Mouse (Mus musculus) heart, postnatal 0 days (tissue): ENCODE measurements at regions not wholly inside any gene's neighbourhood (a gene's known extent, or its start where the extent isn't known, plus 50 kb on each side); places are given as distances from the start of the nearest gene placed in this dataset.

Source experiments
- ATAC-seq: fragments of 200-750 bp; cut with Nextera tagmentation; 2 replicates; pipeline ENCODE4 v1.8.0; 2017; ENCODE audit warnings: low read depth, moderate number of reproducible peaks, moderate library complexity; ENCODE audit not compliant: insufficient read depth
- DNase-seq: peaks from one replicate; pipeline ENCODE4 v3.0.0-alpha.2; 2016; ENCODE audit warnings: low spot score
- H3K27ac ChIP-seq: fragments of 300-500 bp; sonication (generic); 2 replicates; pipeline ENCODE4 v1.5.1; 2014; ENCODE audit warnings: low read depth, mild to moderate bottlenecking
- H3K27me3 ChIP-seq: fragments of 300-500 bp; sonication (generic); 2 replicates; pipeline ENCODE4 v1.6.1; 2014; ENCODE audit warnings: low read length, mixed read lengths; ENCODE audit not compliant: control insufficient read depth, insufficient read depth
- H3K36me3 ChIP-seq: fragments of 300-500 bp; sonication (generic); replicated peaks from 2 replicates; pipeline ENCODE4 v1.6.1; 2014; ENCODE audit warnings: low read length, mixed read lengths; ENCODE audit not compliant: control insufficient read depth, insufficient read depth
- H3K4me1 ChIP-seq: fragments of 300-500 bp; sonication (generic); 2 replicates; pipeline ENCODE4 v1.6.1; 2014; ENCODE audit warnings: antibody characterized with exemption; ENCODE audit not compliant: control insufficient read depth, insufficient read depth
- H3K4me2 ChIP-seq: fragments of 300-500 bp; sonication (generic); 2 replicates; pipeline ENCODE4 v1.6.1; 2014; ENCODE audit warnings: low read depth, mild to moderate bottlenecking, low read length, moderate library complexity
- H3K4me3 ChIP-seq: fragments of 300-500 bp; sonication (generic); 2 replicates; pipeline ENCODE4 v1.5.1; 2014; ENCODE audit warnings: low read depth, low read length
- H3K9ac ChIP-seq: fragments of 300-500 bp; sonication (generic); replicated peaks from 2 replicates; pipeline ENCODE4 v1.6.1; 2014; ENCODE audit warnings: low read depth, low read length, mixed read lengths
- H3K9me3 ChIP-seq: fragments of 300-500 bp; sonication (generic); replicated peaks from 2 replicates; pipeline ENCODE4 v1.6.1; 2016; ENCODE audit warnings: low read length; ENCODE audit not compliant: control insufficient read depth
- CTCF ChIP-seq: IDR thresholded peaks from 2 replicates; pipeline ENCODE4 v1.5.1; 2016; ENCODE audit warnings: antibody characterized with exemption, control low read depth, low read depth
- EP300 ChIP-seq: IDR thresholded peaks from 2 replicates; pipeline ENCODE4 v1.6.1; 2016; ENCODE audit warnings: antibody characterized with exemption, low read depth
- WGBS: fragments of 180-500 bp; shearing (Covaris S2); extraction: QIAGEN DNeasy Blood & Tissue Kit; methylation state at CpG from one replicate; pipeline ENCODE4 v1.1.7; 2014; 5-methylcytosine and 5-hydroxymethylcytosine counted together

DNA sequence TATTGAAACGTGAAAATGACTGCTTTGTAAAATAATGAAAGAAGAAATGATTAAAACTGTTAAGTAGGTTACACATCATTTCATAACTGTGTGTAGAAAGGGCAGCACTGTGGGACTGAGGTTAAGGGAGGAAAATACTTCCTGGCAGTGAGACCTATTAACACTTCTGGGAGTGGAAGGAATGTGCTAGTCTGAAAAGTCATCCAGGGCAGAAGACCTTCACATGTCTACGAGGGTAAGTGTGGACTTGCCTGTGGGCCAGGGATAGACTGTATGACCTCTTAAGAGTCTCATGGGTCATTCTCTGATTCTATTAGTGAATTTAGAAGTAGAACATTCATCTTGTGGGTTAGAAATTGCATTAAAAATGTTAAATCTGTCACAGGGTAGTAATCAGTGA lies 248.1 kb downstream of the Frk start:
- Histone ChIP-seq H3K4me3 (no peak overlapping the region), H3K9ac (no peak overlapping the region), H3K4me1 (no peaks in the 10 kb centered on the region), H3K9me3 (no peaks in the 10 kb centered on the region; the same call in 1 of the 2 replicates), H3K36me3 (no peaks in the 10 kb centered on the region), H3K4me2 (no peak overlapping the region), H3K27me3 (no peaks in the 10 kb centered on the region), H3K27ac (no peak overlapping the region)
- ATAC-seq (no peak), DNase-seq (no peak)
- TF ChIP-seq EP300 (no peak), CTCF (no peak)
- WGBS: 48% methylated on average over 2 of the region's 2 CpGs

- H3K36me3 ChIP-seq: no peaks in the 10 kb centered on the region
- DNase-seq (no peak), ATAC-seq (no peak)
- H3K9ac ChIP-seq: no peak overlapping the region
- H3K4me1 ChIP-seq: no peaks in the 10 kb centered on the region
- H3K4me3 ChIP-seq: no peak overlapping the region
- TF ChIP-seq EP300 (no peak), CTCF (no peak)
- H3K27me3 ChIP-seq: no peaks in the 10 kb centered on the region
- no peak overlapping the region for H3K27ac ChIP-seq
- no peak overlapping the region for H3K4me2 ChIP-seq
- no peaks in the 10 kb centered on the region for H3K9me3 ChIP-seq
Measured at GRCm38 (mm10) chr10:34762426-34762825, 279.2 kb downstream of the Frk start.

- no peaks in the 10 kb centered on the region for H3K27me3 ChIP-seq
- 32% methylated on average over 2 of the region's 2 CpGs for WGBS
- no peaks in the 10 kb centered on the region for H3K4me1 ChIP-seq
- ATAC-seq (no peak), DNase-seq (no peak)
- H3K4me3 ChIP-seq: no peak overlapping the region
- H3K36me3 ChIP-seq: no peaks in the 10 kb centered on the region
- no peak for TF ChIP-seq EP300
- no peak for TF ChIP-seq CTCF
- H3K9me3 ChIP-seq: no peaks in the 10 kb centered on the region
- H3K4me2 ChIP-seq: no peak overlapping the region
- H3K9ac ChIP-seq: no peak overlapping the region
- H3K27ac ChIP-seq: no peak overlapping the region
Measured at GRCm38 (mm10) chr10:34792099-34792498, 308.9 kb downstream of the Frk start.

DNA sequence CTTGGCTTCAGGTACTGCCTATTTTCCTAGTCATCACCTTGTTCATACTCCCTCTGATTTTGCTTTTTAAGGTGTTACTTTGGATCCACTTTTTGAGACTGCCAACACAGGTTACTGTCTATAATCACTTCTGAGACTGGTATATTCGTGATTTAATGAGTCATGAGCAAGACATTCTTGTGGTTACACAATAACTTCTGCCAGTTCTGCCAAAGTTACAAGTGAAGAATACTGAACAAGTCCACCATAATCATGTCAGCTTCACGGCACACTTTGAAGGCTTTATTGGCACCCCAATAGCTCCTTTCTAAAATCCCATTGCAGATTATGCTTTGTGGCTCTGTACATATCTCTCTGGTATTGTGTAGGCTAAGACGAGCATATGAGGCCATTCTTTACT lies 327.9 kb downstream of the Frk start:
- 64% methylated on average over 3 of the region's 3 CpGs for WGBS
- TF ChIP-seq CTCF (no peak), EP300 (no peak)
- H3K4me1 ChIP-seq: no peaks in the 10 kb centered on the region
- H3K27ac ChIP-seq: no peak overlapping the region
- H3K27me3 ChIP-seq: no peaks in the 10 kb centered on the region
- H3K4me3 ChIP-seq: no peak overlapping the region
- DNase-seq (no peak), ATAC-seq (no peak)
- no peak overlapping the region for H3K9ac ChIP-seq
- H3K4me2 ChIP-seq: no peak overlapping the region
- no peaks in the 10 kb centered on the region for H3K9me3 ChIP-seq
- no peaks in the 10 kb centered on the region for H3K36me3 ChIP-seq

DNA sequence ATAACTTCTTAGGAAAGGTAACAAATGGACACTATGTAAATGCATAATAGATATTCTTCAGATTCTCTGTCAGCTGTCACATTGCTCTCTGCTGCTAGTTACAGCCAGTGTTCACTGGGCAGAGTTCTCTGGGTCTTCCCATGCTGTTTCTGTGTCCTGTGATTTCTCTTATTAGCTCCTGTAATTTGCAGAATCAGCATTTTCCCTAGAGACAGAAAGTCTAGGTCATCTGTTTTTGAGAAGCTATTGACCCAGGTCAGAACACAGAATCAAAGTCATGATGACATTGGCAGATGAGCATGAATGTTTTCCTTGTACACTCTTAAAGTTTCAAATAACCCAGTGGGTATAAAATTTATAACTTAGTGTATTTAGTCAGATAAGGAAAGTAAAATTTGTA lies 340.9 kb downstream of the Frk start:
- H3K9ac ChIP-seq: no peak overlapping the region
- no peak for DNase-seq
- TF ChIP-seq CTCF: no peak
- no peak for TF ChIP-seq EP300
- no peaks in the 10 kb centered on the region for H3K4me1 ChIP-seq
- ATAC-seq: no peak
- no peak overlapping the region for H3K4me2 ChIP-seq
- H3K27me3 ChIP-seq: no peaks in the 10 kb centered on the region
- no peaks in the 10 kb centered on the region for H3K36me3 ChIP-seq
- no peak overlapping the region for H3K27ac ChIP-seq
- no peaks in the 10 kb centered on the region for H3K9me3 ChIP-seq
- H3K4me3 ChIP-seq: no peak overlapping the region

- no peak for TF ChIP-seq EP300
- TF ChIP-seq CTCF: no peak
- Histone ChIP-seq H3K36me3 (no peaks in the 10 kb centered on the region), H3K4me1 (no peaks in the 10 kb centered on the region), H3K4me3 (no peak overlapping the region), H3K27ac (no peak overlapping the region), H3K27me3 (no peaks in the 10 kb centered on the region), H3K9ac (no peak overlapping the region), H3K4me2 (no peak overlapping the region), H3K9me3 (no peaks in the 10 kb centered on the region)
- ATAC-seq (no peak), DNase-seq (no peak)
- WGBS: 83% methylated on average over 3 of the region's 3 CpGs
Measured at GRCm38 (mm10) chr10:34842015-34842504, 358.9 kb downstream of the Frk start.
